11 mouse cellular contexts compared by ENCODE assay signal in the genomic region with DNA sequence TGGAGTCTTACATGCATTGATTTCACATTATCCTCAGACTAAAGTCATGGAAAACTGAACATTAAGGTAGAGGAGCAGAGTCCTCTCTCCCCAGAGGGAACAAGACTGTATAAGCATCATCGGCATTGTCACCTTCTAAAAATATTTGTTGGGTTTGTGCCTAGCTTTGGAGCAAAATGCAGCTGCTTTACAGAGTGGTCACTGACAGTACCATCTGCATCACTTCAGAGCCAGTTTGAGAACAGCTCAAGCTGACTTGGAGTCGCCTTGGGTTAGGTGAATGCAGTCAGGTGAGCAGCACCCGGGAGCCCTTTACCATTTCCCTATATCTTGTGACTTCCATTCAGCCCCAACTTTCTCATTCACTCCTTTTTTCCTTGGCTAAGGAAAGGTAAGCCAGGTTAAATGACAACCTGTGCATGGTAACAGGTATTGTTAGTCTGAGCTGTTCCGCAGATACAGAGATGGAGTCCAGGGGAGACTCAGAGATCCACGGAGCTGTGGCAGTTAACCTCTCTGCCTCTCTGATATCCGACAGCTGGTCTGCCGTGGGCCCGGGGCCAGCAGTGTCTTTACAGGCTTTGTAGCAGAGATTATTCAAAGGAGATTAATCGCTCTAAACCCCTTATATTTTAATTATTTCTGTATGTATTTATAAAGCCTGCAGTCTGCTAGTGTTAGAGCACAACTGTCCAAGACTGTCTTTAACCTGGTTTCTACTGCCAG.
DNase-seq lines count a peak whose midpoint lies in the region; ATAC-seq and TF ChIP-seq lines count a peak whose summit lies in the region.
"Had no signal": no experiment of that assay in that cellular context is flagged by ENCODE, and none has a peak within 500 bp of the region (broad histone marks: within the 10 kb centered on the region; RNA-seq: fewer than 3 reads in every experiment).

No protein-coding gene starts in this region.

- H3K4me2 ChIP-seq in kidney, postnatal 0 days (ENCODE audit: low read length) = no peak overlapping the region

- H3K27ac ChIP-seq in kidney, postnatal 0 days = no peak overlapping the region
- H3K27ac ChIP-seq: limb, embryonic 10.5 days had no signal

- peak; percentile 17 for DNase-seq in cerebellum, adult 11 months
- DNase-seq in kidney, postnatal 0 days (ENCODE audit: low spot score) = peak; percentile 22
- DNase-seq in kidney, adult 18-20 months = no peak
- DNase-seq in urinary bladder, postnatal 14 days (ENCODE audit: low spot score) = peak; percentile 8
- DNase-seq in urinary bladder, adult 2 months (ENCODE audit: low spot score) = no peak
- no peak for DNase-seq in right cerebral cortex, postnatal 14 days
- no peak for DNase-seq in frontal cortex, postnatal 25 days (ENCODE audit: low spot score in 2 of 2)
- DNase-seq: adrenal gland, postnatal 10 days had no signal

- H3K9me3 ChIP-seq in kidney, postnatal 0 days (replicated peaks; ENCODE audit: low read length) = no peaks in the 10 kb centered on the region
- H3K9me3 ChIP-seq: limb, embryonic 10.5 days had no signal

- 58% methylated on average over 9 of the region's 9 CpGs for WGBS in kidney, postnatal 0 days

- no peaks in the 10 kb centered on the region for H3K27me3 ChIP-seq in kidney, postnatal 0 days (ENCODE audit: insufficient read depth, low read length)

- no peak; the same call in 1 of the 2 replicates for ATAC-seq in cerebellum, adult (ENCODE audit: insufficient number of reproducible peaks, low FRiP score, low TSS enrichment)
- no peak for ATAC-seq in kidney, postnatal 0 days (replicated peaks; ENCODE audit: low FRiP score, low read depth)
- ATAC-seq: inflammation-experienced regulatory T-cells, adult 6 months had no signal

- H3K36me3 ChIP-seq in kidney, postnatal 0 days (ENCODE audit: insufficient read depth, low read length) = no peaks in the 10 kb centered on the region
- H3K36me3 ChIP-seq: limb, embryonic 10.5 days had no signal

- H3K9ac ChIP-seq in kidney, postnatal 0 days (ENCODE audit: low read depth, low read length) = no peak overlapping the region

- no peaks in the 10 kb centered on the region for H3K4me1 ChIP-seq in kidney, postnatal 0 days (replicated peaks; ENCODE audit: insufficient read depth, low read length)

- H3K4me3 ChIP-seq in kidney, postnatal 0 days (replicated peaks; ENCODE audit: low read depth, low read length) = no peak overlapping the region
- H3K4me3 ChIP-seq: limb, embryonic 10.5 days had no signal

- TF ChIP-seq CTCF in kidney, postnatal 0 days (IDR thresholded peaks at IDR 0.05; ENCODE audit: low read depth) = no peak

Comparison
In these comparisons a context has a peak if more than half of its experiments do, and no peak if none do; other contexts are left out.
1. DNase-seq: peak in cerebellum, adult 11 months (single experiment), kidney, postnatal 0 days (single experiment) and urinary bladder, postnatal 14 days (single experiment); none in kidney, adult 18-20 months (single experiment), urinary bladder, adult 2 months (single experiment), right cerebral cortex, postnatal 14 days (single experiment) and frontal cortex, postnatal 25 days (0 of 2).